Mouse (Mus musculus) gonadal fat pad, adult 2 months (tissue): ENCODE data around the gene Siah2. TPM values are rescaled to one million over a fixed set of nuclear protein-coding genes. Genes with fewer than 3 reads are reported as not detected.
A peak's percentile ranks its signal among the peaks of the same experiment; 100 is the strongest.

Source experiments
- DNase-seq: peaks from one replicate; pipeline ENCODE4 v3.0.0-alpha.2; 2012; ENCODE audit warnings: low read depth
- polyA plus RNA-seq: library from polyadenylated mRNA; depleted of rRNA; stranded (reverse); fragments of >200 nt; gene quantifications from 2 replicates; pipeline ENCODE4 v1.2.3, GENCODE M21; 2012; rRNA removed

Gene Siah2
- polyA plus RNA-seq, 1 experiment, result 11.3 TPM

- DNase-seq, result no peak
These were observed 20.5 kb downstream of the Siah2 start for GRCm38 (mm10) chr3:58671616-58672250.

DNA sequence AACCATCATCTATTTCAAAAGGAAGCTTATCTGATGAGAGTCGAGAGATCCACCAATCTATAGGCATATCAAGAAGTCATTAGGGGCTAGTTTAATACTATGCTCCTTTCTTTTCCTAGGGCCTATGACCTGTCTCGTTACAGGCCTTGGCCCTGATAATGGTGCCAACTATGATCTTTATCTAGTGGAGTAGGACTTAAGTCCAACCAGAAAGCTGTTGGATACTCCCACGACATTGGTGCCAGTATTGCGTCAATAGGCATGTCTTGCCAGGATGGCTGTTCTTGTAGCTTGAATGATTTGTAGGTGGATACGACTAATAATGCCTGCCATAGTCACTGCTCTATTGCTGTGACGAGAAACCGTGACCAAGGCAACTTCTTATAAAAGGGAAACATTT, 28.2 kb downstream of the Siah2 start:
- DNase-seq, result peak; percentile 93

GRCm38 (mm10) chr3:58660636-58661035, 31.6 kb downstream of the Siah2 start:
- DNase-seq, result no peak

DNA sequence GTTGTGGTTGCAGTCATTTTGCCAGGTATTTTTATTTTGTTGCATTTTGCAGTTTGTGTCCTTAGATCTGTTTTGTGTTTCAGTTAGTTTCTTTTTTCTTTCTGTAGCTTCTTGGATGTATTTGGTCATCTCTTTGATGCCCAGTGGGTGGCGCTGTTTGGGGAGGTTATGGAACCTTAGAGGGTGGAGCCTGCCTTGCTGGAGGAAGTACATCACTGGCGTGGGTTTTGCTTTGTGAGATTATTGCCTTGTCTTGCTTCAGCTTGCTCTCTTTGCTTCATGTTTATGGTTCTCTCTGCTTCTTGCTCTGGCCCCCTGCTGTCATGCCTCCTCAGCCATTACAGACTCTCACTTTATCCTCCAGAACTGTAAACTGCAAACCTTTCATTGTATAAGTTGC, 34.8 kb downstream of the Siah2 start:
- no peak for DNase-seq

- DNase-seq, result no peak
These were observed 36.7 kb downstream of the Siah2 start for GRCm38 (mm10) chr3:58655362-58656130.

- DNase-seq, result no peak
These were observed 38.3 kb downstream of the Siah2 start for GRCm38 (mm10) chr3:58653907-58654306.

DNA sequence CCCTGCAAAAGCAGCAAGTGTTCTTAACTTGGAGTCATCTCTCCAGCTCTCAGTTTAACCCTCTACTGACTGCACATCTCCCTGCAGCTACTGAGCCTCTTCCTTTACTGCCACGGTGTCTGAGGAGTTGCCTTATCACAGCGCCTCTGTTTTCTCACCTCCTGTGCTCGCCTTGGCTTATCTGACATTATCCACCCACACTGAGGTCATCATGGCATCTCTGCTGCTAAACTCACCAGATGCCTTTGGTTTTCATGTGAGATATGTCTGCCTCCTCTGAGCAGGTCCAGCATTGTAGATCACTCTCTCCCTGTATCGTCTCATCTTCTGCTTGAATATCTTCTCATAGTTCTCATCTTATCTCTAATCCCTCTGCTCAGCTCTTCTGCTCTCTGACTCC, 41.9 kb downstream of the Siah2 start:
- DNase-seq, result no peak

DNA sequence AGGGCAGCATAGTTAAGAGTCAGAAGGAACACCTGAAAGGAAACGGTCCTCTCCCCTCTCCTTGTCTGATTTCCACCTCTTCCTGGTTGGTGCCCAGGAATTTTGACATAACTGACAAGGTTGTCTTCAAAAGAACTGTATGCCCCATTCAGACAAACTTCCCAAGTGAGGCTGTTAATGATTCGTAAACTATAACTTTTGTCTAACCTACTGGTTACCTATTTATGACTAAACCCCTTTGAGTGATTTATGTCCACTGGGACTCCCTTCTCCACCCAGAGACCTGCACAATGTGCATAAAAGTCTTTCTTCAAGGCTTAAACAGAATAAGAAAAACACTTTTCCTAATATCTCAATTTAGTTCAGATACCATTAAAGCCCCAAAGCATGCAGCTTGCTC, 45.0 kb downstream of the Siah2 start:
- DNase-seq, result no peak

- no peak for DNase-seq
These were observed 46.0 kb downstream of the Siah2 start for GRCm38 (mm10) chr3:58646180-58646579.

- DNase-seq, result no peak
These were observed 55.5 kb downstream of the Siah2 start, which contains the start of gene Erich6 for GRCm38 (mm10) chr3:58636406-58637295. Gene Erich6, minus strand, starts transcription at chr3:58637207.

DNA sequence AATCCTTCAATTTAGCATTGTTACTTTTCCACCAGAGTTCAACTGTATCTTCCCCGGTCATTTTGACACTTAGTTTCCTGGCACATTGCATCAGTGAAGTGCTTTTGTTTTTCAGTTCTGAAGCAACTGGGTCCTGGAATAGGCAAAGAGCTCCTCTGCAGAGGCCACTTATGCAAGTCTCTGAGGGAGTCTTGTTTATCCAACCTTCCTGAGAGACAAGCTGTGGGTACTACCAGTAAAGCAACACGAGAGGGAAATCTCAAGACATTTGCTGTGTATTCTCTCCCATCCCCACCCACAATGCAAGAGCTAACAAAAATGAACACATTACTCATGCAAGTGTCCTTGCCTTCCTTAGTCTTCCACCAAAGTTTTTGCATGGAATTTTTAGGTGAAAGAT, 60.5 kb downstream of the Siah2 start:
- DNase-seq, result no peak

DNA sequence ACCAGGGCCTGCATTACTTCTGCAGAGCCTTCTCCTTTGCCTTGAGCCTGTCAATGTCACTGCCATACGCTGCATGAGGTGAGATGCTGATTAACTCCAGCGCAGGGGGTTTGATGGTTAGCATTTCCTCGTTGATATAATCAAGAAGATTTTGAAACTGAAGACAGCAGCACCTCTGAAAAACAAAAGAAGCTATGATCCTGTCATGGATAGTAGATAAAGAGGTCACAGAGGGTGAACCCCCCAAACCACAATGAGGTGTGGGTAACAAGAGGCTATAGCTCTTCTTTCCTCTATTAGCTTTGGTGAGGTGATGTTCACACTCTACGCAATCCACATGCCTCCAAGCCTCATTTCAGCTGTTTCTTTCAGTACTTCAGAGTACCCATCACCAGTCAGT, 67.2 kb downstream of the Siah2 start:
- DNase-seq, result no peak

Other genes starting within 250 kb of the Siah2 start
- gene Eif2a, start 166.6 kb downstream of the Siah2 start, polyA plus RNA-seq, result 13.1 and 15.0 TPM in 2 replicates
- 47.8 and 69.9 TPM in 2 replicates for gene Serp1, start 166.5 kb downstream of the Siah2 start, polyA plus RNA-seq
- 50.6 and 50.7 TPM in 2 replicates for gene Selenot, start 115.8 kb downstream of the Siah2 start, polyA plus RNA-seq
- gene Erich6, start 55.2 kb downstream of the Siah2 start, polyA plus RNA-seq, result 0.92 and 0.93 TPM in 2 replicates
- gene Mindy4b-ps, start 129.9 kb upstream of the Siah2 start, polyA plus RNA-seq, result not detected in 2 replicates
- 0.08 TPM in 1 of 2 replicates, not detected in the other for gene Clrn1, start 192.9 kb upstream of the Siah2 start, polyA plus RNA-seq